Mouse (Mus musculus) kidney, postnatal 14 days (tissue): ENCODE data around the gene Rassf6.

ENCODE experiments used
- DNase-seq: peaks from one replicate; pipeline ENCODE4 v3.0.0; 2022; ENCODE audit warnings: mixed read lengths

Gene Rassf6

DNA sequence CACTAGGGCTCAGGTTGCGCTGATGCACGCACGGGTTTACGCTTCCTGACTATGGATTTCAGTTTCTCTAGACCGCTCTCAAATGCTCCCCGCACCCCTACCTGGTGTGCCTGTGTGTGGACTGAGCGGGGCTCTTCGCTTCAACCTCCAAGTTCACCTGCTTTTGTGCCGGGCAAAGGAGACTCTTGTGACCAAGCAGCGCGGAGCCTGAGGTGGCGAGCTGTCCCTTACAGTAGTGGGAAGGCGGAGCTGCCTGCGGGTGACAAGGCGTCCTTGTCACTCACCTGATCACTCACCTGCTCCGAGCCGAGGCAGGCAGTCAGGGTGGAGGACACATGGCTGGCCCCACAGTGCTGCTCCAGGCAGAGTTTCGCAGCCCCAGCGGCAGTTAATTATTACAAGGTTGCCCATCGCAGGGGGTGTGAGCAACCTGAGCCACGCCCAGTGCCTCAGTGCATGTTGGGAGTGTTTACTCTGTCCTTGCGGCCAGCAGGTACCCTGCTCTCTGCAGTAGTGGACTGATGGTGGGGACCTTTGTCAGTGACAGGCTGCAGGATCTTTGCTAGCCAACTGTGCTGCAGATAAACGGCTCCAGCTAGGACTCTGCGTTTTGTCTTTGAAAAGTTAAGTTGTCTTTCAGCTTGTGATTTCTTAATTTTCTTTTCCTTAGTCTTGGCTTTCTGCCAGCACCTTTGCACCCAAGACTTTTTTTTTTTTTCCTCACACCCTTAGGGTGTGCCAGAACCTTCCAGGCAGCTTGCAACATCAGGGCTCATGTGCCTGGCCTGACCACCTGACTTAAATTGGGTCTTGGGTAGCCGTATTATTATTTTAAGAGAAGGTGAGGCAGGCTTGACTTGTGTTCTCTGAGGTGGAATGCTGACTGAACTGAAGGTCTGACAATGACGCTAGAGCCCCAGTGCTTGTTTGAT, at the start of gene Rassf6:
Rassf6 (minus strand) TSS at position 372 of the 932 bp plus-strand sequence.
- DNase-seq, result peak; percentile 93

DNA sequence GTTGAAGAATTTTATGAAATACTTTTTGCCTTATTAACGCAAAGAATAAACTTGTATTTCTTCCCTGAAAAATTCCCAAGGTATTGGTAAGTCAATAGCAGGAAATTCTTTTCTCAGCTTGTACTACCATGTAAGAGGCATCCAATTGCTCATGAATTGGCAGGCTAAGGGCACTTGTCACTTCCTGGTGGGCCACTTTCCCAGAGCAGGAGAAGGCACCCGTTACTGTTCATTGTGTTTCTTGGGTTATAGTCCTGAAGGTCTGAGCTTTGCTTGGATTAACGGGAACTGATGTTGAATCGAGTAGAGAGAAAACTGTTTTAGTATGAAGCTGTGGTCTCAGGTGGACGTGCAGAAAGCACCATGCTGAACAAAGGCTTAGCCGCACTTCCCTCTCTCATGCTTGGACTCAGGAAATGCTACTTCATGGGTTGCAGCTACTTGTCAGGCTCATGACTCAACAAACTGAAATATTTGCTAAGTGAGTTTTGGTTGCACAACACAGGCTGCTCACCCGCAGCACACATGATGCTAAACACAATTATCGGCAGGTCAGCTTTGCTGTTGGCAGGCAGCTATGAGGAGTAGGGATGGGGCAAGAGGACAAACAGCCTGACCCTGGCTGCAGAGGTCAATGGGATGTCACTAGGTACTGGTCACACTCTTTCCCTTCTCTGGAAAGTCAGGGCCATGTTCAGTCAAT, 49.1 kb upstream of the Rassf6 start:
- DNase-seq, result no peak

DNA sequence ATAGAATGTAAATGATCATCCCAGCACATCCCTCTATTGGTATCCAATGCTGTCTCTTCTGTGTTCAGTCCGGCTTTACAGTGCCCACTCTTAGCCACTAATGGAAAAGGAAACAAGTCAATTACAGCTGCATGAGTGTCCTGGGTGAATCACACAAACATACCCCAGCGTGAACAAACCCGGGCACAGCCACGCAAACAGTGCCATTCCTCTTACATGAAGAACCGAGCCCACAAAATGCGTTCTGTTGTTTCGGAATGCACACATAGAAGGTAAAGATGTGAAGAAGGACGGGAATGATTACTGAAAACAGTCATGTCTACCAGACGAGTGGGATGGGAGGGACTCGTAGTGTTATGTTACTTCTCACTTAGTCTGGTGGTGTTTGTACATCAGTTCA, 47.5 kb upstream of the Rassf6 start:
- DNase-seq, result no peak

GRCm38 (mm10) chr5:90684994-90685393, 44.5 kb upstream of the Rassf6 start:
- DNase-seq, result no peak

DNA sequence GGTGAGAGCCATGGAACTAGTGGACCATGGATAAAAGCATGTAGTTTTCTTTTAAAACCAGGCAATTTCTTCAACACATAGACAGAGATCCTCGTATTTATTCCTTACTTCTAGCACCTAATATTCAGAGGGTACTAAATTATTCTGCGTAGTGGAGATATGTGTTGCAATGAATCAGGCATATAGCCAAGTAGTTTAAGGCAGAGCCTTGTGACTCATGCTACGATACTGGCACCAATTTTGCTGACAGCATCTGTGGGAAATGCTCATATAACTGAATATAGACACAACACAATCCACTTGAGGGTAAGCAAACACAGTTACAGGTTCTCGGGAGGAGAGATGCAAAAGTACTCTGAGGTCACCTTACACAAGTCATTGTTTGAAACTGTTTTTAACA, 41.4 kb upstream of the Rassf6 start:
- no peak for DNase-seq

DNA sequence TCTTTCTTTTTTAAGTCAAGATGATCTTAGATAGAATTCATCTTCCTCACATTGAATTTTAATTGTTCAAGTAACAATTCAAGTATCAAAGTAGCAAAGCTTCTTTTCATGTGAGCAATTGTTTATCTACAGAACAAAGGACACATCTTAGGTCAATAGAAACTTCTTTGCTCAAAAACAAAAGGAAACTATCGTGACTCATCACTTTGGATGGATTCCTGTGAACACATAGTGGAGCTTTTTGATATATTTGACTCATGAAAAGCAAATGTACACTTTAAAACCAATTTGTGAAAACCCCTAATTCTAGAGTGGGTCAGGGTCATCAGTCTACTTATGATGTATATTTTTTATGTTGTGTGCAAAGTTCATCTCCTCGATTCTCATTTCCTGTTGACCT, 37.1 kb upstream of the Rassf6 start:
- no peak for DNase-seq

DNA sequence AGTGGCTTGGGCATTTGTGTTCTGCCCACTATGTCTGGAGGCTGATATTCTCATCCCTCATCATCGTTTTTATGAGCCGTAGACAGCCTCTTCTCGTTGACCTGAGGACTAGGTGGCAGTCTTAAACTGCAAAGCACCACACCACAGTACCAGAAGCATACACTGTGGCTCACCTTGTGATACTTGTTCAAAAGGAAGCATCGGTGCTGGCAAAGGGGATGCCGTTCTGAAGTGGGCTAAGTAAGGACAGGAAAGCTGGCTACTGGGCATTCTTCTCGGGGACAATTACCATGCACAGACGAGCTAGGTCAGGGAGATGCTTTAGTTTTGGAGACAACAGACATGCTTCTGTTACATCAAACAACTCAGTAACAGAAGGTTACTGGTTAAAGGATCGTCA, 21.4 kb upstream of the Rassf6 start:
- DNase-seq, result no peak

DNA sequence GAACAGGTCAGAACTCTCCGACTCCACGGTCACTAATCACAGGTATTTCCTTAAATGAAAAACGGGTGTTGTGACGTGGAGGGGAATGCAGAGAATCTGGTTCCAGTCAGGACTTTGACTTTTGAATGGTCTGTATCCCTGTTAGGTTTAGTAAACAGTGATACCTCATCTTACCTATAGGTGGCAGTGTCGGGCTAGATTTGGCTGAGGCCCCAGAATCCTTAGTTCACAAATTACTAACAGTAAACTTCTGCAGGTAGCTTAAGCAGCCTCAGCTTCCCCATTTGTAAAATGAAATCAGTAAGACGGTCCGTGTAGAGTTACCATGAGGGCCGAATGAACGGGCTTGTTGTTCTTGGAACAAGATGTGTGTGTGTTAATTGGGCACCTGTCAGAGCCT, 21.0 kb upstream of the Rassf6 start:
- peak; percentile 77 for DNase-seq

- no peak for DNase-seq
Measured at GRCm38 (mm10) chr5:90660411-90660810, 20.0 kb upstream of the Rassf6 start.

DNA sequence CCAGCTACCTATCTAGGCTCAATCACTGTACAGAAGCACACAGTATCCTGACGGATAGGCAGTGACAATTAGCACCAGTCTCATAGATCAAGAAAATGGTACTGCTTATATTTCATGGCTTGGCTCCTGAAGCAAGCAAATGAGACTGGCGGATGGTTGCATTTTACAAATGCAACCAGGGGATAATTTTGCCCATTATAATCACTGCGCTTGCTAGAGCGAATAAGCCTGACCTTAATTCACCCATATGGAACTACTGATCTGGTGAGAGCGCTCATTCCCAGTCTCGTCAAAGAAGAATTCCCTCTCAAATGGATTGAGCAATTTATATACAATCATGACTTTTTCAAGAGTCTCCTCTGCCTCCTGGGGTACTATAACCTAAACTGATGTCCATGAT, 16.2 kb upstream of the Rassf6 start:
- DNase-seq, result no peak

GRCm38 (mm10) chr5:90655891-90656290, 15.4 kb upstream of the Rassf6 start:
- no peak for DNase-seq

GRCm38 (mm10) chr5:90654798-90655197, 14.3 kb upstream of the Rassf6 start:
- DNase-seq, result no peak

- DNase-seq, result peak; percentile 77
Measured at GRCm38 (mm10) chr5:90652724-90653123, 12.3 kb upstream of the Rassf6 start.

- no peak for DNase-seq
Measured at GRCm38 (mm10) chr5:90650466-90651150, 10.2 kb upstream of the Rassf6 start.

DNA sequence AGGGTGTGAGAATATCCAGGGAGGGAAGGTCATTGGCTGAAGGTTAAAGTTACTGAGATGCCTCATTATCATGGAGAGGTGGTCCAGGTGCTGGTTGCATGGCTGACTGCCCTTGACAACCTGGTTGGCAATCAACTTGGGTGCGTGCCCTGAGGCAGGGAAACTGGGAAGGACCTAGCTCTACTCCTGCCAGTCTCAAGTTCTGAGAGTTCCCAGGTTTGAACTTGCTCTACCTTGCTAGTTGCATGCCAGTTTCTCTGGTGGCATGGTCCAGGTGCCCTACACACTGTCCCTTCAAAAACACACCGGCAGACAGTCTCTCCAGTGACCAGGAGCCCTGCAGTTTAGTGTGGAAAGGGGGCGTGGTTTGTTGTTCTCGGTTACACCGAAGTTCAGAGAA, 7.0 kb upstream of the Rassf6 start:
- peak; percentile 69 for DNase-seq

DNA sequence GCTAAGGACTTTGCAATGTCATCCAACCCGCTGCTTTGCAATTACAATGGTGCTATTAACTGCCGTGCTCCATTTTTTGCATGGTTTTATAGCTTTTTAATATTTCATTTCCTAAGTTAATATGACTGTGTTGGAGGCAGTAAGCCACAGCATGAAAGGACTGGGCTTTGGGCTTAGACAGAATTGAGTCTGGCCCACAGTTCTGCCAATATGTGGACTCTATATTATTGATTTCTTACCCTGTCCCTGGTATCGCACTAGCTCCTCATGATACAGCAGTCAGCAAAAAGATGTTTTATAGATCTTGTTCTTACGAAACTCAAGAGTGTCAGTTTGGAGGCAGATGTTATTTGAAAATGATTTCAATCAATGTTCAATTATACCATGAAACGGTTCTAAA, 5.9 kb upstream of the Rassf6 start:
- DNase-seq, result no peak

GRCm38 (mm10) chr5:90645579-90645978, 5.1 kb upstream of the Rassf6 start:
- no peak for DNase-seq

DNA sequence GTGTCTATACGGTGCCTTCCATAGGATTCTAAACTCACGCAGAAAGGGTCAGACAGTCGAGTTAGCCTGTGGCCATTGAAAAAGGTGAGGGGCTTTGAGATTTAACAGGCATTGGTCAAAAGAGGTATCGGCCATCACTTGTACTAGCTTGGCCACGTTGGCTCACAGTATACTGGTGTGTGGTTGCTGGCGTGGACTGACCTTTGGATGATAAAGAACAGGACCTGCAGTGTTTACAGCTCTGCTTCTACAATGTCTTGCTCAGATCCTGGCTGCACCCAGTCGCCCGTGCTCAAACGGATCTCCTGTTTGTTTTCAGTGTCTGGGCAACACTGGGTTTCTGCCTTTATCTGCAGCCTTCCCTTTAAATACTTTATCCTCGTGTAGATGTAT, 757 bp upstream of the Rassf6 start:
- DNase-seq, result peak; percentile 21

DNA sequence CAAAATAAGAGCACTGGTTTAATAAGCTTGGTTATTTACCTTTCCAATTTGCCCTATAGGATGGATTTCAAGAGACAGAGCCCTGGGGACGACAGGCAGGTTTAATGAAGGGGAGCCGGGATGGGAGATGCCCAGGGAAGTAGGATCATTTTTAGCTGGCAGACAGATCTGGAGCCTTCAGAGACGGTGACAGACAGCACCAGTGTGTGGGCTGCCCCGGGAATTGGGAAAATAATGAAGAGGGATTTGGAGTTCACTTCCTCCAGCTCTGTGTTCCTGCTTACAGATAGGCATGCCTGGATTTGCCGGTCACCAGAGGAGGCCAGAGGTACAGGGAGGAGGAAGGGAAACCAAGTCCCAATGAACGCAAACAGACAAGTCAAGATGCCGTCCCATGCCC, 5.6 kb downstream of the Rassf6 start:
- no peak for DNase-seq

DNA sequence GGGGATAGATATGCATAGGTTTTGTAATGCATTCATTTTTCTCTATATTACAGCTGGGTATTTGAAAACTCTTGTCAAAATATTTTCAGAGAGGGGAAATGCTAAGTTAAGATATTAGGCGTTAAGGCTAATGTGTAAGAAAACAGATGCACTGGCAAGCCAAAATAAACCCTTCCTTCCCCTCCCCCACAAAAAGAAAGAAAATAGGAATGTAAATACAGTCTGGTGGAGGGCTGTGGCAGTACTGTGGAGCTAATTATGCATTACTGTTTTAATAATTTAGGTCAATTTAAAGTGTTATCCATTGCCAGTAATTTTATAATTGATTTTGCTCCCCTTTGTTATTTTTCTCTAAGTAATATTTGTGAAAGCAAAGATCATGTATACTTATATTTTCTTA, 11.9 kb downstream of the Rassf6 start:
- no peak for DNase-seq

DNA sequence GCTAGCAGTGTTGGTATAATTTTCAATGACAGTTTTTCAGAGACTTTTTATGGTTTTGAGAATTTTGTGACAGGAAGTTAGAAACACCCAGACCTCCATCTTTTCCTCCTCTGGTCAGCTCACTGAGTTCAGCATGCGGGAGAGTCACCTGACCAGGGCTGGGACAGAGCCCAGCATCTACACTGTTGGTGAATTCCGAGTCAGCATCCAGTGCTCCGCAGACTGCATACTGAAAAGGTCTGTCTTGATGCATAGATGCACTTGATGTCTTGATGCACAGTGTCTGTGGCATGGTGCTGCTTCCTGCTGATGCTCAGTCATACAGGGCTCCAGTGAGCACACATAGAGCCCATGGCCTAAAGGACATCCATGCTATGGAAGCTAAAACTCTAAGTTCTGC, 12.4 kb downstream of the Rassf6 start:
- no peak for DNase-seq

GRCm38 (mm10) chr5:90627423-90627822, 13.0 kb downstream of the Rassf6 start:
- DNase-seq, result no peak

GRCm38 (mm10) chr5:90624708-90625425, 15.6 kb downstream of the Rassf6 start:
- peak; percentile 50 for DNase-seq
